Mouse (Mus musculus): ENCODE data around the gene Mmab.

The Mmab gene

DNA sequence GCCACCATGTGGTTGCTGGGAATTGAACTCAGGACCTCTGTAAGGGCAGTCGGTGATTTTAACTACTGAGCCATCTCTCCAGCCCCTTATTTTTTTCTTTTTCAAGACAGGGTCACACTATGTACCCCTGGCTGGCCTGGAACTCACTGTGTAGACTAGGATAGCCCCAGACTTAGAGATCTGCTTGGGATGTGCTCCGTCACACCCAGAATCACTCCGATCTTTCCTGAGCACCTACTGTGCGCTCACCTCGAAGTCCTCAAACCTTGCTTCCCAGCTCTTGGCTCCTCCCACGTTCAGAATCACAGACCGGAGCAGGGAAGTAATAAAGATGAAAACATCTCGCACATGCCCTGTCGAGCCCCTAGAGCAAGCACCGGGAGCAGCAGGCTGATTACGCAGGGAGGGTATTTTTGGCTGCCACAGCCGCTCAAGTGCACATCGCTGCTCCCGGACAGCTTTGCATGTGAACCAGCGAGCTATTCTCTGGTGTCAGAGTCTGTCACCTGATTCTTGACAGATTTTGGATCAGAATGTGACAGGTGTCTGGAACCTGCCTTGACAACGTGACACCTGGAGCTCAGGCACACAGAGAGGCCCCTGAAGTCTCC, 13.2 kb upstream of the Mmab start:
- ChIA-PET CTCF (interaction anchor here in 3 of 4 experiments (0.6 to 1.5 kb wide), 6 partner anchors 8 to 1364 kb away, joined by 3 to 4 read pairs (median 3); partner anchors contain the start of genes Fam222a (in 1 of the 3), Mmab (in 1 of the 3) and Mvk (in 1 of the 3)), POLR2A (interaction anchor here in 3 of 4 experiments (0.6 to 2.3 kb wide), 9 partner anchors 10 to 202 kb away, joined by 3 to 10 read pairs (median 3); partner anchors contain the start of genes Mmab (in 2 of the 3) and Mvk (in 2 of the 3))

DNA sequence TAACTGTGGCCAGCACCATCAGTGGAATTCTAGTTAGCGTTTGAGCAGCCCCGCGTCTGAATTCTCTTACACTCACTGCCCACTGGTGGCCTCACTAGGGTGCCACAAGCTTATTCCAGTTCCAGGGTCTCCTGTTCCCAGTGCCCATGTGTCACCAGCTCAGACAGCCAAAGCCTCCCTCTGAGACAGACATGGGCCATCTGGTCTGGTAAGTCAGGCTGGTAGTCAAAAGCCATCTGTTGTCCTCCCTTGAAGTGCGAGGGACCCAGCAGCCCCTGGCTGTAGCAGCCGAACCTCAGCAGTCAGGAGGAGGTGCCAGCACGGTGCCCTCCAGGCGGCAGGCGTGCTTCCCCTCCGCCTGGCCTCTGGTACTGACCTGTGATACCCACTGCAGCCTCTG, 12.4 kb upstream of the Mmab start:
- CTCF ChIA-PET = interaction anchor here in 1 of 4 experiments (0.6 to 0.9 kb wide), 2 partner anchors 11 to 116 kb away, joined by 3 read pairs; no protein-coding TSS in a partner anchor

DNA sequence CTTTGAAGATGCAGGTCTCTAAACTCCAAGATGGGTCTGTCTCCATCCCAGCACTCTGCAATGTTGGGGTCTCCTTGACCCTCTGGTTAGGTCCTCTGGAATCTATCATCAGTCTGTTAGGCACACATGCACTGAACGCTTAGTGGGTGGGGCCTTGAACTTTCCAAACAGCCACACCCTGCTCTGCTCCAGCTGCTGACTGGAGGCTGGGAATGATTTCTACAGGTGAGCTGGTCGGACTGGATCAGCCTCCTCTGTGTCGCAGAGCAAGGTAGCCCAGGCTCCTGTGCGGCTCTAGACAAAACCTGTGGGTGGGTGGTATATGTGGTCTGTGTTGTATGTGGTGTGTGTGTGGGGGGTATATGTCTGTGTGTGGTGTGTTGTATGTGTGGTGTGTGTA, 5.2 kb upstream of the Mmab start:
- POLR2A ChIA-PET = interaction anchor here in 1 of 4 experiments (0.5 kb wide), 1 partner anchor 23 kb away, joined by 3 read pairs; no protein-coding TSS in a partner anchor
- CTCF ChIA-PET = interaction anchor here in 1 of 4 experiments (0.6 kb wide), 1 partner anchor 8 kb away, joined by 3 read pairs; no protein-coding TSS in a partner anchor

More for the DNA sequence above, 12.4 kb upstream of the Mmab start:
- POLR2A ChIA-PET = interaction anchor here in 2 of 4 experiments (0.7 to 2.1 kb wide), 4 partner anchors 12 to 1133 kb away, joined by 3 to 6 read pairs (median 4); partner anchors contain the start of genes Mmab (in 1 of the 2) and Mvk (in 1 of the 2)

GRCm38 (mm10) chr5:114444368-114444692, 470 bp upstream of the Mmab start:
- ChIA-PET CTCF (interaction anchor here in 3 of 4 experiments (0.6 to 1.8 kb wide), 17 partner anchors 9 to 415 kb away, joined by 3 to 12 read pairs (median 3); partner anchors contain the start of gene Fam222a (in 1 of the 3)), POLR2A (interaction anchor here (0.6 to 3.4 kb wide), 61 partner anchors 8 to 571 kb away, joined by 3 to 31 read pairs (median 4); partner anchors contain the start of genes Fam222a (in 2 of the 4), 2210016L21Rik (in 1 of the 4), Alkbh2 (in 1 of the 4) and Ankrd13a (in 1 of the 4))

DNA sequence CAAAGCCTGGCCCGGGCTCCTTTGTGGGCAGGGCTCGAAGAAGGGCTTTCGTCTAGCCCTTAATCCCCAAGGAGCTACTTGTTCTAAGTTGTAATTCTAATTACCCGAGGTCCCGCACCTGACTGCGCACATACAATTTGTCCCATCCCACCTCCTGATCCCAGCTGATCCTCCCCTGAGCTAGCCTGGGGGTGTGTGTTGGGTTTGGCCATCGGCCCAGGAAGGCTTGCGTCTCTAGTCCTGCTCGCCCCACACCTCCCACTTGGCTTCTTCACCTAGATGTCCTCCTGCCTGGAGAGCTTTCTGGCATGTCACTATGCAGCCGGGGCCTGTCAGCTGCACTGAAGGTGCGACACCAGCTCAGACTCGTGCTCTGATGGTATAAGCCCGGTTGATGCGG, 8.3 kb downstream of the Mmab start:
- POLR2A ChIA-PET = interaction anchor here in 2 of 4 experiments (0.9 to 1.4 kb wide), 5 partner anchors 8 to 25 kb away, joined by 3 to 6 read pairs (median 4); partner anchors contain the start of genes Mmab (in 2 of the 2) and Mvk (in 2 of the 2)
- CTCF ChIA-PET = interaction anchor here in 1 of 4 experiments (1.8 kb wide), 1 partner anchor 9 kb away, joined by 5 read pairs; the partner anchor contains the start of genes Mmab and Mvk

DNA sequence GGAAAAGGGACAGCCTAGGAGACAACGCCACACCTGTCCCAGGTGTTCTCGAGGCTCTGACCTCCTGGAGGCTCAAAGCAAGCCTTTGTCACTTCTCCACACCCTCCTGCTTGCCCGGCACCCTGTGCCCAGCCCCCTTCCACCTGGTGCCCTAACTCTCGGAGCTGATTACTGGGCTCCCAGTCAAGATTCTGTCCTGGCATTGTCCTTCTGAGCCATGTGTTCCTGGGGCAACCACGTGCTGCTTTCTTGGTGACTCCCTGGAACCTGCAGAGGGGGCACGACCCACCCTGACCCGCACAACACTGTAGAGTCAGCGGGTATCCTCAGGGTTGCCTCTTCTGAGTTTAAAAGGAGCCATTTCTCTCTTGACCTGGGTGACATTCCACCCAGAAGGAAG, 9.5 kb downstream of the Mmab start:
- CTCF ChIA-PET = interaction anchor here in 1 of 4 experiments (1.8 kb wide), 1 partner anchor 10 kb away, joined by 5 read pairs; the partner anchor contains the start of genes Mmab and Mvk
- POLR2A ChIA-PET = interaction anchor here in 1 of 4 experiments (1.4 to 1.8 kb wide), 3 partner anchors 9 to 13 kb away, joined by 3 to 4 read pairs (median 4); partner anchors contain the start of genes Mmab and Mvk

DNA sequence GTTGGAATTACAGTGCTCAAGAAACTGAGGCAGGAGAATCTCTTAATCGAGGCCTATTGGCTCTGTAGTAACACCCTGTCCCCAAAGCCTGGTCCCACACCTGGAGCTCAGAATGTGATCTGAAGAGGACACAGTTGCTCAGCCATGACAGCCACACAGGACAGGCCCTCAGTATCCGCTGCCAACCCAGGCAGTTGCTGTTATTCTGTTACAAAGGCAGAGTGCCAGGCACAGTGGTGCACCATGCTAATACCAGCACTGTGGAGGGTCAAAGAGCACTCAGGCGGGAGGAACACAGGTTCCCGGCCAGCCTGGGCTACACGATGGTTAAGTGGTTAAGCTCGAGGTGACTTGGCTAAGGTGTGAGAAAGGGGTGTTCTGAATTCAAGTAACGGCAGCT, 14.1 kb downstream of the Mmab start:
- CTCF ChIA-PET = interaction anchor here in 1 of 4 experiments (1.2 kb wide), 1 partner anchor 31 kb away, joined by 3 read pairs; no protein-coding TSS in a partner anchor
- POLR2A ChIA-PET = interaction anchor here in 2 of 4 experiments (1.0 to 1.5 kb wide), 6 partner anchors 9 to 112 kb away, joined by 3 to 4 read pairs (median 3); partner anchors contain the start of genes Mmab (in 1 of the 2) and Mvk (in 1 of the 2)

GRCm38 (mm10) chr5:114428621-114429020, 15.2 kb downstream of the Mmab start:
- ChIA-PET POLR2A (interaction anchor here in 1 of 4 experiments (1.0 to 1.2 kb wide), 4 partner anchors 8 to 33 kb away, joined by 3 to 4 read pairs (median 3); partner anchors contain the start of genes Mmab and Mvk), CTCF (no interaction called here)

GRCm38 (mm10) chr5:114426732-114427131, 17.1 kb downstream of the Mmab start:
- ChIA-PET CTCF (no interaction called here), POLR2A (interaction anchor here in 1 of 4 experiments (0.9 kb wide), 1 partner anchor 9 kb away, joined by 4 read pairs; no protein-coding TSS in a partner anchor)

DNA sequence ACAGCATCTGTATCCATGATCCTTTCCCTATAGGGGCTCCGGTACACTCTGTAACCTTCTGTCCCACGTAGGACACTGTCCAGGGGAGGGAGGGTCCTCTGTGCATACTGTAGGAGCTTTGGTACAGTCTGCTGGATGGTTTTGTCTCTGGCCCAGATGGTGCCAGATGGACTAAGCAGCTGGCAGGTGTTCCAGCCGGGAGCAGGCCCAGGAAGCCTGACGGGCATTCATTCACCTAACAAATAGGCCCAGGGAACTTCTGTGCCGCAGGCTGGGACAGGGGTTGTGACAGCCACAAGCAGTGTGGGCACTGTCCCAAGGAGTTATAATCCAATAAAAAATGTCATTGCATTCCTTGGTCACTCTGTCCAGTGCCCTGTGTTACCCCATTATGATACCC, 19.9 kb downstream of the Mmab start:
- ChIA-PET POLR2A (interaction anchor here in 3 of 4 experiments (1.3 to 1.9 kb wide), 4 partner anchors 13 to 20 kb away, joined by 3 to 5 read pairs (median 4); partner anchors contain the start of genes Mmab (in 2 of the 3) and Mvk (in 2 of the 3)), CTCF (interaction anchor here in 2 of 4 experiments (0.6 kb wide), 2 partner anchors 85 to 1225 kb away, joined by 5 read pairs; no protein-coding TSS in a partner anchor)

DNA sequence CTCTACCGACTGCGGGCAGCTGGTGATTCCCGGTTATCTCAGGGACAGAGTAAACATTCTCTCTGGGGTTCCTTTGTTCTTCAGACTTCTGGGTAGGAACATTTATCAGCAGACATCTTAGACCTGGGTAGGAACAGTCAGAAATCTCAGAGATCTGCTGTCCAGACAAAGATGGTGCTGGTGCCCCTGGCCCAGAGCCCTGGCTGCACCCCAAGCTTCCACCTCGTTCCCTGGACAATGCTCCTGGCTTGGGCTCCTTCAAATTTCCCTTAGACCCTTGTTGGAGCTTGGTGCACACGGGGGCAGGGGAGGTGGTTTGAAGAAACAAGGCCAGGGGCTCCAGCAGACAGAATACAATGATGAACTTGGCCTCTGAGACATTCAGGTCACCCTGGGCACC, 21.3 kb downstream of the Mmab start:
- ChIA-PET POLR2A (interaction anchor here in 2 of 4 experiments (0.9 to 2.0 kb wide), 5 partner anchors 9 to 246 kb away, joined by 3 to 5 read pairs (median 4); partner anchors contain the start of gene Mmab (in 1 of the 2)), CTCF (interaction anchor here in 1 of 4 experiments (0.9 to 1.2 kb wide), 3 partner anchors 40 to 175 kb away, joined by 3 to 4 read pairs (median 3); no protein-coding TSS in a partner anchor)

DNA sequence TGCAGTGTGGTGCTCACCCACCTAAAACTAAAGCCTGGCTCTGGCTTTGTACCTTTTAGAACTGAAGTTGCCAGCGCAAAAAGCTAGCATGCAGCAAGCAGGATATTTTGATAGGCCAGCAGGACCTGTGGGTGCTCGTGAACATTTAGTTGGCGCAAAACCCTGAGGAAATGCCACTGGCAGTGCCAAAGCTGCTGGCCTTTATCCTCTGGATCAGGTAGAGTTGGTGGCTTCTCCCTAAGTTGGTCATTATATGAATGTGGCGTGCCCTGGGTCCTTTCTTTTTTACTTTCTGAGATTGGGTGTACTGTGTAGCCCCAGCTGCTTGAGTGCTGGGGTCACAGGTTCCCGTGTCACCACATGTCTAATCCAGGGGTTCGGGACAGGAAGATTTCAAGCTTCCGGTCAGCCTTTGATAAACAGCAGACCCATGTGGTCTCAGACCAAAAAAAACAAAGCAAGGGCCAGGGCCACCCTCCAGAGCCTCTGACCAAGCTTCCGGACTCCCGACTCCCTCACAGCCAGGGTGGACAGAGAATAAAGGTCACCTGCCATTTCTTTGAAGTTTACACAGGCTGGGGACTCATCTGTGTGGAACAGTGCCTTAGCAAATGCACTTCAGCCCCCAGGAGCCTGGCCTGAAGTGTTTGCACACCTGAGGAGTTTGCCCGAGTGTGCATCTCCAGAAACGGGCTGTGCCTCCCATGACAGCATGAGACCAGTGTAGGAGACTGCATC, 22.1 kb downstream of the Mmab start:
- ChIA-PET CTCF (interaction anchor here in 2 of 4 experiments (0.5 to 2.3 kb wide), 5 partner anchors 38 to 608 kb away, joined by 3 to 5 read pairs (median 4); no protein-coding TSS in a partner anchor), POLR2A (interaction anchor here in 3 of 4 experiments (0.8 to 5.0 kb wide), 14 partner anchors 9 to 146 kb away, joined by 3 to 28 read pairs (median 4); partner anchors contain the start of genes Mmab (in 3 of the 3), Mvk (in 3 of the 3) and Fam222a (in 1 of the 3))

- CTCF ChIA-PET = interaction anchor here in 3 of 4 experiments (0.9 to 1.6 kb wide), 3 partner anchors 14 to 103 kb away, joined by 3 to 4 read pairs (median 4); no protein-coding TSS in a partner anchor
- POLR2A ChIA-PET = interaction anchor here in 3 of 4 experiments (0.7 to 5.0 kb wide), 6 partner anchors 11 to 145 kb away, joined by 3 to 28 read pairs (median 3); partner anchors contain the start of genes Foxn4 (in 1 of the 3), Mmab (in 1 of the 3) and Mvk (in 1 of the 3)
These were observed 25.3 kb downstream of the Mmab start for GRCm38 (mm10) chr5:114418541-114418940.

DNA sequence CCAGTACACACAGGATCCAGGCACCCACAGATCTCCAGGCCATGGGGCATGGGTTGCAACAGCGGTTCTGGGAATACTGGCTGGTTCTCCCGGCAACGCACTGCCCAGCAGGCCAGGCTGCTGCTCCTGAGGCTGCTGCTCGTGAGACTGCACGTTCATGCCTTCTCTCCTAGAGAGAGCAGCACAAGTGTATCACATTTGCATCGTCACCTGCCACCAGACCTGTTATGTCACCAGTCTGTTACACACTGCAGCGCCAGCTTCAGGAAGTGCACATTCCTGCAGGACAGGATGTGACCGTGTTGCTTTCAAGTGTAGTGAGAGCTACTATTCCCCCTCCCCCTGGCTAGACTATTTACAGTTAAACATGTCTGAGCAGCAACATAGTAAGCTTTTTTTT, 27.0 kb downstream of the Mmab start:
- POLR2A ChIA-PET = interaction anchor here in 3 of 4 experiments (0.7 to 5.0 kb wide), 7 partner anchors 8 to 240 kb away, joined by 3 to 28 read pairs (median 3); partner anchors contain the start of genes Kctd10 (in 1 of the 3), Mmab (in 1 of the 3), Mvk (in 1 of the 3) and Ube3b (in 1 of the 3)
- CTCF ChIA-PET = interaction anchor here in 1 of 4 experiments (0.6 kb wide), 1 partner anchor 125 kb away, joined by 6 read pairs; no protein-coding TSS in a partner anchor

- POLR2A ChIA-PET = interaction anchor here in 1 of 4 experiments (1.8 kb wide), 1 partner anchor 45 kb away, joined by 4 read pairs; no protein-coding TSS in a partner anchor
These were observed 28.3 kb downstream of the Mmab start for GRCm38 (mm10) chr5:114415606-114416005.

GRCm38 (mm10) chr5:114413067-114413735, 30.7 kb downstream of the Mmab start:
- ChIA-PET POLR2A (interaction anchor here in 2 of 4 experiments (0.7 to 1.3 kb wide), 2 partner anchors 8 to 89 kb away, joined by 4 to 7 read pairs; no protein-coding TSS in a partner anchor), CTCF (no interaction called here)

More at GRCm38 (mm10) chr5:114415606-114416005, 28.3 kb downstream of the Mmab start:
- CTCF ChIA-PET = no interaction called here
